Mouse (Mus musculus): ENCODE measurements around the gene Ghrhr. TPM values are rescaled to one million over a fixed set of nuclear protein-coding genes. Genes with fewer than 3 reads are reported as not detected.

The Ghrhr gene
- polyA plus RNA-seq, 1 experiment from 2014 or later: not detected

Other genes starting within 250 kb of the Ghrhr start
- gene Crhr2, start 243.3 kb upstream of the Ghrhr start, polyA plus RNA-seq (2014; fragmentation: Nextera tagmentation; extraction: Ambion mirVana): 0.22 and 0.50 TPM in 2 replicates
- gene Inmt, start 201.3 kb upstream of the Ghrhr start, polyA plus RNA-seq (2014; fragmentation: Nextera tagmentation; extraction: Ambion mirVana): 0.16 and 0.40 TPM in 2 replicates
- 20.0 and 24.2 TPM in 2 replicates for gene Mindy4, start 172.9 kb upstream of the Ghrhr start, polyA plus RNA-seq (2014; fragmentation: Nextera tagmentation; extraction: Ambion mirVana)
- gene Aqp1, start 39.9 kb upstream of the Ghrhr start, polyA plus RNA-seq (2014; fragmentation: Nextera tagmentation; extraction: Ambion mirVana): 0.38 and 0.48 TPM in 2 replicates
- gene Adcyap1r1, start 75.7 kb downstream of the Ghrhr start, polyA plus RNA-seq (2014; fragmentation: Nextera tagmentation; extraction: Ambion mirVana): 17.6 and 20.4 TPM in 2 replicates